Mouse (Mus musculus): ENCODE measurements around the gene Hormad1.

DNA sequence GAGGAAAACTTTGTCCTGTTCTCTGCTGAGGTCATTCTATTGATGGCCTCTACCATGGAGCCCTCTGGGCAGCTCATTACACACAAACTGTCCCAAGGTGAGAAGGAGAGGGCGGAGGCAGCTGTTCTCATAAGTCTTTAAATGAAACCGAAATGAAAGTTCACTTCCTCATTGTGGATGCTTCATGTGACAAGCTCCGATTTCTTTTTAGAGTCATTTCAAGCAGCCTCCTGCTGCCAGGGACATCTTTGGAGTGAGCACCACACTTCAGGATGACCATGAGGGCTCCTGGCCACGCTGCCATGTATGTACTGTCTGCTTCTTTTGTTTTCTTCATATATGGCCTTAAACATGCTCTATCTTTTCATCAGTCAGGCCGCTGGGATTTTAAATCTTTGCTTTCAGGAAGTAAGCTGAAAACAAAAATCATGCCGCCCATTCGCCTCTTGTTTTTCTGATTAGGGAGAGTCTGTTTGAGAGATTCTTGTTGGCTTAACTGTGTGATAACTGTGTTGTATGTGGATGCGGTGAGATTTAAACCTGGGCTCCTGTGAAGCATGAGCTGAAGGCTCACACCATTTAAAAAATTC is 32.8 kb upstream of the Hormad1 start, which contains the start of gene Ctss:
- TF ChIP-seq CTCF (IDR thresholded peaks at IDR 0.05; ENCODE audit: low read depth, low read length), result no peak
- no peak for TF ChIP-seq POLR2A (IDR thresholded peaks at IDR 0.05; ENCODE audit: extremely low read depth, insufficient read depth, low read length)

Measured in liver, adult 2 months (tissue).